11 mouse cellular contexts compared by ENCODE assay signal in genomic region chr1:161734741-161735211, GRCm38 (mm10). TPM values are rescaled to one million over a fixed set of nuclear protein-coding genes. Genes with fewer than 3 reads are reported as not detected.
DNase-seq lines count a peak whose midpoint lies in the region; ATAC-seq lines count a peak whose summit lies in the region.
"Had no signal": no experiment of that assay in that cellular context is flagged by ENCODE, and none has a peak within 500 bp of the region (broad histone marks: within the 10 kb centered on the region; RNA-seq: fewer than 3 reads in every experiment).

No protein-coding gene starts in this region.

- peaks cover 38% of the 10 kb centered on the region for H3K4me1 ChIP-seq in megakaryocyte, embryonic 14.5 days

- DNase-seq in lung, adult 18-20 months = peak; percentile 11 to 42
- no peak for DNase-seq in lung, postnatal 4 days
- DNase-seq in CD8-positive naive resting alpha-beta T cell, adult 2 months (ENCODE audit: low read depth in 2 of 2, low spot score in 2 of 2) = peak; percentile 57 to 66
- no peak for DNase-seq in right cerebral cortex, adult 18-20 months
- no peak for DNase-seq in ovary, adult 18-20 months (ENCODE audit: low spot score)
- no peak for DNase-seq in layer of hippocampus, adult 11-12 months (ENCODE audit: low spot score)
- DNase-seq: gastrocnemius, postnatal 14 days; kidney, adult 9 months had no signal

- H3K4me3 ChIP-seq in megakaryocyte, embryonic 14.5 days (replicated peaks) = peak overlapping the region; percentile 91

- no peaks in the 10 kb centered on the region for H3K36me3 ChIP-seq in megakaryocyte, embryonic 14.5 days (replicated peaks; ENCODE audit: low read length)

- peaks cover 9% of the 10 kb centered on the region for H3K9me3 ChIP-seq in megakaryocyte, embryonic 14.5 days

- ATAC-seq in erythroid progenitor cell, adult 5-6 weeks (replicated peaks; ENCODE audit: low FRiP score, poor library complexity, severe bottlenecking) = 0 out of 2 replicates have a peak, but pooled peaks have one; percentile 40

- H3K27me3 ChIP-seq in megakaryocyte, embryonic 14.5 days (replicated peaks) = peaks cover 42% of the 10 kb centered on the region

RNA-seq across cellular contexts. Expression of gene Fasl, which starts 53.5 kb away (rescaled TPM):
- 3.2 TPM in 1 of 2 replicates, not detected in the other for total RNA-seq in erythroid progenitor cell, adult 5-6 weeks (2015; ENCODE audit: low replicate concordance)
- total RNA-seq in erythroid progenitor cell, adult 5-6 weeks (2017; ENCODE audit: low replicate concordance) = not detected in 2 replicates
- polyA plus RNA-seq in megakaryocyte, embryonic 14.5 days (2012; ENCODE audit: insufficient read depth, low replicate concordance) = 0.09 and 2.0 TPM in 2 replicates
- total RNA-seq: gastrocnemius, postnatal 14 days had no signal
- polyA plus RNA-seq: lung, embryonic 14.5 days had no signal

Comparison
In these comparisons a context has a peak if more than half of its experiments do, and no peak if none do; other contexts are left out.
1. DNase-seq: peak in lung, adult 18-20 months (2 of 2) and CD8-positive naive resting alpha-beta T cell, adult 2 months (2 of 2); none in lung, postnatal 4 days (0 of 2), right cerebral cortex, adult 18-20 months (single experiment), ovary, adult 18-20 months (single experiment) and layer of hippocampus, adult 11-12 months (single experiment).